Mouse (Mus musculus) MEL (cell line): ENCODE measurements at regions not wholly inside any gene's neighbourhood (a gene's known extent, or its start where the extent isn't known, plus 50 kb on each side); places are given as distances from the start of the nearest gene placed in this dataset.
"Not testable (repeated sequence)": the region's sequence is repeated elsewhere in the genome, so short reads cannot be mapped to it uniquely, and the experiment has no call there.

ENCODE experiments used
- DNase-seq: peaks from one replicate; pipeline ENCODE4 v3.0.0; 2011; ENCODE audit warnings: low read depth, low spot score
- H3K27ac ChIP-seq: 2 replicates; pipeline ENCODE4 v1.5.1; 2012; ENCODE audit warnings: low read depth, mild to moderate bottlenecking, control low read depth, low read length, moderate library complexity; ENCODE audit not compliant: control insufficient read depth
- H3K27me3 ChIP-seq, 2 experiments: fragments of 150-350 bp in 1 of 2; sonication (generic) in 1 of 2; 2 replicates each; pipeline ENCODE4 v1.6.1; 2012; ENCODE audit warnings: low read length in 2 of 2, mild to moderate bottlenecking in 2 of 2, improper control_type of control experiment in 1 of 2, moderate library complexity in 1 of 2; ENCODE audit not compliant: insufficient read depth in 2 of 2, control insufficient read depth in 1 of 2
- H3K36me3 ChIP-seq, 2 experiments: 2 replicates each; pipeline ENCODE4 v1.6.1; 2012 to 2014; ENCODE audit warnings: low read length in 2 of 2, improper control_type of control experiment in 1 of 2, inconsistent platforms in 1 of 2, mild to moderate bottlenecking in 1 of 2; ENCODE audit not compliant: insufficient read depth in 2 of 2, control insufficient read depth in 1 of 2
- H3K4me1 ChIP-seq, 2 experiments: fragments of 150-350 bp in 1 of 2; sonication (generic) in 1 of 2; 2 replicates each; pipeline ENCODE4 v1.6.1; 2012; ENCODE audit warnings: low read length in 2 of 2, improper control_type of control experiment in 1 of 2, mild to moderate bottlenecking in 1 of 2; ENCODE audit not compliant: insufficient read depth in 2 of 2, control insufficient read depth in 1 of 2
- H3K4me3 ChIP-seq, 2 experiments: fragments of 150-350 bp in 1 of 2; sonication (generic) in 1 of 2; 2 replicates each; pipeline ENCODE4 v1.5.1; 2012; ENCODE audit warnings: low read depth in 2 of 2, low read length in 2 of 2, mild to moderate bottlenecking in 2 of 2, moderate library complexity in 2 of 2, control low read depth in 1 of 2, improper control_type of control experiment in 1 of 2; ENCODE audit not compliant: control insufficient read depth in 1 of 2, insufficient read depth in 1 of 2
- H3K79me2 ChIP-seq: 2 replicates; pipeline ENCODE4 v1.6.1; 2012; ENCODE audit warnings: mild to moderate bottlenecking, low read length, moderate library complexity; ENCODE audit not compliant: control insufficient read depth, poor library complexity, insufficient read depth
- H3K9ac ChIP-seq: 2 replicates; pipeline ENCODE4 v1.6.1; 2012; ENCODE audit warnings: low read depth, mild to moderate bottlenecking, control low read depth, low read length, moderate library complexity; ENCODE audit not compliant: control insufficient read depth, poor library complexity, severe bottlenecking
- H3K9me3 ChIP-seq: fragments of 150-350 bp; sonication (generic); replicated peaks from 2 replicates; pipeline ENCODE4 v1.6.1; 2012; ENCODE audit warnings: mild to moderate bottlenecking, low read length, improper control_type of control experiment, moderate library complexity; ENCODE audit not compliant: insufficient read depth
- E2F4 ChIP-seq: IDR thresholded peaks from 2 replicates; pipeline ENCODE4 v1.6.1; 2011; ENCODE audit warnings: low read depth, low read length, improper control_type of control experiment, borderline replicate concordance
- ELF1 ChIP-seq: IDR thresholded peaks from 2 replicates; pipeline ENCODE4 v1.6.1; 2014; ENCODE audit warnings: low read depth, mild to moderate bottlenecking, inconsistent platforms, low read length, improper control_type of control experiment, moderate library complexity
- EP300 ChIP-seq, 2 experiments: IDR thresholded peaks; 2 replicates each; pipeline ENCODE4 v1.6.1; 2011; ENCODE audit warnings: improper control_type of control experiment in 2 of 2, low read length in 2 of 2, low read depth in 1 of 2, mild to moderate bottlenecking in 1 of 2
- HCFC1 ChIP-seq: IDR thresholded peaks from 2 replicates; pipeline ENCODE4 v1.6.1; 2012; ENCODE audit warnings: low read depth, mild to moderate bottlenecking, inconsistent platforms, low read length, improper control_type of control experiment, moderate library complexity
- JUND ChIP-seq: IDR thresholded peaks from 2 replicates; pipeline ENCODE4 v1.6.1; 2011; ENCODE audit warnings: low read depth, mild to moderate bottlenecking, improper control_type of control experiment, low read length
- KAT2A ChIP-seq: conservative IDR thresholded peaks from 2 replicates; pipeline ENCODE4 v1.6.1; 2012; ENCODE audit warnings: low read depth, low read length, improper control_type of control experiment, inconsistent platforms
- MAX ChIP-seq: IDR thresholded peaks from 2 replicates; pipeline ENCODE4 v1.6.1; 2011; ENCODE audit warnings: low read length, improper control_type of control experiment
- MXI1 ChIP-seq: IDR thresholded peaks from 2 replicates; pipeline ENCODE4 v1.6.1; 2011; ENCODE audit warnings: mild to moderate bottlenecking, low read depth, low read length, improper control_type of control experiment
- MYB ChIP-seq: IDR thresholded peaks from 2 replicates; pipeline ENCODE4 v1.6.1; 2011; ENCODE audit warnings: mild to moderate bottlenecking, low read depth, low read length, improper control_type of control experiment
- NELFE ChIP-seq: IDR thresholded peaks from 2 replicates; pipeline ENCODE4 v1.6.1; 2011; ENCODE audit warnings: low read depth, low read length, improper control_type of control experiment
- NRF1 ChIP-seq: IDR thresholded peaks from 2 replicates; pipeline ENCODE4 v1.6.1; 2014; ENCODE audit warnings: low read depth, mild to moderate bottlenecking, inconsistent platforms, low read length, improper control_type of control experiment, moderate library complexity; ENCODE audit not compliant: poor library complexity, insufficient read depth, severe bottlenecking
- POLR2A ChIP-seq, 2 experiments: IDR thresholded peaks; 2 replicates each; pipeline ENCODE4 v1.6.1; 2011 to 2012; ENCODE audit warnings: low read length in 2 of 2, mild to moderate bottlenecking in 2 of 2, control low read depth in 1 of 2, improper control_type of control experiment in 1 of 2, low read depth in 1 of 2, moderate library complexity in 1 of 2; ENCODE audit not compliant: control insufficient read depth in 1 of 2, insufficient read depth in 1 of 2, poor library complexity in 1 of 2
- POLR2AphosphoS2 ChIP-seq: IDR thresholded peaks from 2 replicates; pipeline ENCODE4 v1.6.1; 2011; ENCODE audit warnings: low read length, improper control_type of control experiment
- RAD21 ChIP-seq: IDR thresholded peaks from 2 replicates; pipeline ENCODE4 v1.6.1; 2011; ENCODE audit warnings: mild to moderate bottlenecking, low read depth, low read length, improper control_type of control experiment
- RCOR1 ChIP-seq: IDR thresholded peaks from 2 replicates; pipeline ENCODE4 v1.6.1; 2012; ENCODE audit warnings: low read depth, mild to moderate bottlenecking, inconsistent platforms, low read length, improper control_type of control experiment
- SMC3 ChIP-seq: IDR thresholded peaks from 2 replicates; pipeline ENCODE4 v1.6.1; 2011; ENCODE audit warnings: low read depth, low read length, improper control_type of control experiment
- TAL1 ChIP-seq: IDR thresholded peaks from 2 replicates; pipeline ENCODE4 v1.6.1; 2012; ENCODE audit warnings: mild to moderate bottlenecking, inconsistent platforms, low read length, moderate library complexity, mixed read lengths
- TCF12 ChIP-seq: IDR thresholded peaks from 2 replicates; pipeline ENCODE4 v1.6.1; 2014; ENCODE audit warnings: low read depth, mild to moderate bottlenecking, inconsistent platforms, low read length, improper control_type of control experiment, moderate library complexity
- UBTF ChIP-seq: IDR thresholded peaks from 2 replicates; pipeline ENCODE4 v1.6.1; 2012; ENCODE audit warnings: low read depth, mild to moderate bottlenecking, inconsistent platforms, low read length, improper control_type of control experiment, moderate library complexity, borderline replicate concordance; ENCODE audit not compliant: insufficient read depth
- USF1 ChIP-seq: IDR thresholded peaks from 2 replicates; pipeline ENCODE4 v1.6.1; 2014; ENCODE audit warnings: low read depth, mild to moderate bottlenecking, inconsistent platforms, low read length, improper control_type of control experiment, moderate library complexity
- ZC3H11A ChIP-seq: IDR thresholded peaks from 2 replicates; pipeline ENCODE4 v1.6.1; 2012; ENCODE audit warnings: low read depth, mild to moderate bottlenecking, inconsistent platforms, low read length, improper control_type of control experiment
- ZKSCAN1 ChIP-seq: IDR thresholded peaks from 2 replicates; pipeline ENCODE4 v1.6.1; 2012; ENCODE audit warnings: low read depth, mild to moderate bottlenecking, inconsistent platforms, low read length, improper control_type of control experiment, moderate library complexity
- ZMIZ1 ChIP-seq: IDR thresholded peaks from 2 replicates; pipeline ENCODE4 v1.6.1; 2012; ENCODE audit warnings: low read depth, mild to moderate bottlenecking, inconsistent platforms, low read length, improper control_type of control experiment, moderate library complexity
- ZNF384 ChIP-seq: IDR thresholded peaks from 2 replicates; pipeline ENCODE4 v1.6.1; 2012; ENCODE audit warnings: low read depth, mild to moderate bottlenecking, inconsistent platforms, low read length, improper control_type of control experiment

GRCm38 (mm10) chr6:149246166-149246701, 57.7 kb upstream of the Amn1 start:
- no peak overlapping the region for H3K4me3 ChIP-seq

DNA sequence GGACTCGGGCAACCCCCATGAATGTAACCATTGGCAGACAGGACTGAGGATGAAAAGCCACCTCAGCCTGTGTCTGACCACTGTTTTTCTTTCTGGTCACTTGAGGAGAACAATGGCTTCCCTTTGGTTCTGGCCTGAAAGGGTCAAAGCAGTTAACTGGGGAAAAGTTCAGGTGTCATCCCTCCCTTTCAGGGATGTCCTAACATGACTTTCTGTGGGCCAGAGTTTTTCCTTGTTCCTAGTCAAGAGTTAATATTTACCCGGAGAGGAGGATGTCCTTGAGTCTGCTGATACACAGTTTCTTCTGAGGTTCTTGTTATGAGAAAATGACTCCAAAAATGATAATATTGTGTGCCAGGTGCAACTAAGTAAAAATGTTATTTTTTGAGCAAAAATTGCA, 57.2 kb upstream of the Amn1 start:
- not testable (repeated sequence) for H3K79me2 ChIP-seq, H3K36me3 ChIP-seq, H3K27me3 ChIP-seq

More at GRCm38 (mm10) chr6:149246166-149246701, 57.7 kb upstream of the Amn1 start:
- TF ChIP-seq HCFC1 (no peak), MXI1 (no peak), TCF12 (no peak), ZKSCAN1 (no peak), E2F4 (no peak), USF1 (no peak), EP300 (IDR thresholded peaks at IDR 0.05; ENCODE audit: low read depth in 1 of 2, low read length in 2 of 2) (no peak), RCOR1 (no peak), JUND (no peak), NRF1 (no peak), UBTF (no peak), POLR2A (IDR thresholded peaks at IDR 0.05; ENCODE audit: control insufficient read depth in 1 of 2, insufficient read depth in 1 of 2, low read depth in 1 of 2, low read length in 2 of 2, poor library complexity in 1 of 2) (no peak), MAX (no peak), MYB (no peak), KAT2A (no peak)
- Histone ChIP-seq H3K27me3 (no peaks in the 10 kb centered on the region), H3K79me2 (no peaks in the 10 kb centered on the region), H3K4me1 (no peaks in the 10 kb centered on the region), H3K36me3 (no peaks in the 10 kb centered on the region), H3K9me3 (no peaks in the 10 kb centered on the region), H3K27ac (no peak overlapping the region), H3K9ac (no peak overlapping the region)
- no peak for DNase-seq

GRCm38 (mm10) chr6:149244159-149244558, 55.6 kb upstream of the Amn1 start:
- Histone ChIP-seq H3K79me2 (no peaks in the 10 kb centered on the region), H3K9ac (no peak overlapping the region), H3K4me3 (no peak overlapping the region), H3K27me3 (no peaks in the 10 kb centered on the region), H3K27ac (no peak overlapping the region)
- DNase-seq: no peak
- TF ChIP-seq ELF1: no peak
- TF ChIP-seq NRF1: no peak
- no peak for TF ChIP-seq ZNF384
- TF ChIP-seq MYB: no peak
- no peak for TF ChIP-seq ZMIZ1
- no peak for TF ChIP-seq ZC3H11A
- TF ChIP-seq RAD21: no peak
- TF ChIP-seq SMC3: no peak
- no peak for TF ChIP-seq ZKSCAN1
- TF ChIP-seq MAX: no peak
- no peak for TF ChIP-seq TAL1
- TF ChIP-seq POLR2AphosphoS2: no peak
- no peak for TF ChIP-seq NELFE
- no peak for TF ChIP-seq EP300 (IDR thresholded peaks at IDR 0.05; ENCODE audit: low read depth in 1 of 2, low read length in 2 of 2)
- TF ChIP-seq, all 39 proteins: peak for 0
- Histone ChIP-seq H3K4me1 (no peaks in the 10 kb centered on the region), H3K9me3 (no peaks in the 10 kb centered on the region), H3K36me3 (no peaks in the 10 kb centered on the region)

More for the DNA sequence above, 57.2 kb upstream of the Amn1 start:
- DNase-seq, H3K9me3 ChIP-seq, H3K4me1 ChIP-seq, H3K27ac ChIP-seq, H3K9ac ChIP-seq, H3K4me3 ChIP-seq: not testable (repeated sequence)
